Mouse (Mus musculus) stomach, postnatal 0 days (tissue): ENCODE measurements around the gene Gramd2.

ENCODE experiments used
- CTCF ChIP-seq: IDR thresholded peaks from 2 replicates; pipeline ENCODE4 v1.5.1; 2016; ENCODE audit warnings: antibody characterized with exemption, low read depth, mild to moderate bottlenecking, moderate library complexity
- EP300 ChIP-seq: optimal IDR thresholded peaks from 2 replicates; pipeline ENCODE3; 2016; ENCODE audit warnings: antibody characterized with exemption

GRCm38 (mm10) chr9:59675598-59675997, 4.3 kb upstream of the Gramd2 start:
- TF ChIP-seq CTCF = no peak
- TF ChIP-seq EP300 = no peak
